Mouse (Mus musculus): ENCODE results near the gene Ttyh2. TPM values are rescaled to one million over a fixed set of nuclear protein-coding genes. Genes with fewer than 3 reads are reported as not detected.
"Not testable (repeated sequence)": the region's sequence is repeated elsewhere in the genome, so short reads cannot be mapped to it uniquely, and the experiment has no call there.

Gene Ttyh2
- polyA plus RNA-seq, 1 experiment from 2014 or later = 30.0 TPM

GRCm38 (mm10) chr11:114672794-114673718 lies 2.2 kb upstream of the Ttyh2 start:
- H3K4me3 ChIP-seq (replicated peaks) = no peak overlapping the region
- no peaks in the 10 kb centered on the region for H3K9me3 ChIP-seq (replicated peaks)
- H3K27me3 ChIP-seq (replicated peaks) = peaks cover 13% of the 10 kb centered on the region; the same call in 1 of the 2 replicates
- H3K4me1 ChIP-seq = peaks cover 56% of the 10 kb centered on the region
- peaks cover 26% of the 10 kb centered on the region for H3K36me3 ChIP-seq
- no peak overlapping the region for H3K4me2 ChIP-seq
- peak overlapping the region; percentile 60 for H3K27ac ChIP-seq (replicated peaks)
- ATAC-seq (ENCODE audit: low FRiP score) = no peak
- H3K9ac ChIP-seq (replicated peaks) = no peak overlapping the region
- WGBS = 49% methylated on average over 9 of the region's 9 CpGs

GRCm38 (mm10) chr11:114673719-114674050 lies 1.5 kb upstream of the Ttyh2 start:
- no peak overlapping the region for H3K9ac ChIP-seq (replicated peaks)
- H3K4me3 ChIP-seq (replicated peaks) = no peak overlapping the region
- H3K9me3 ChIP-seq (replicated peaks) = no peaks in the 10 kb centered on the region
- peak overlapping the region; percentile 54; the same call in 1 of the 2 replicates for H3K27ac ChIP-seq (replicated peaks)
- peaks cover 56% of the 10 kb centered on the region for H3K4me1 ChIP-seq
- 78% methylated on average over 2 of the region's 2 CpGs for WGBS
- H3K4me2 ChIP-seq = no peak overlapping the region
- H3K36me3 ChIP-seq = peaks cover 26% of the 10 kb centered on the region
- no peak for ATAC-seq (ENCODE audit: low FRiP score)
- peaks cover 13% of the 10 kb centered on the region; the same call in 1 of the 2 replicates for H3K27me3 ChIP-seq (replicated peaks)

GRCm38 (mm10) chr11:114674180-114674579 lies 1.1 kb upstream of the Ttyh2 start:
- ATAC-seq (ENCODE audit: low FRiP score) = no peak
- Histone ChIP-seq H3K4me3 (replicated peaks) (no peak overlapping the region), H3K9ac (replicated peaks) (no peak overlapping the region), H3K36me3 (peaks cover 26% of the 10 kb centered on the region), H3K27me3 (replicated peaks) (peaks cover 13% of the 10 kb centered on the region; the same call in 1 of the 2 replicates), H3K9me3 (replicated peaks) (no peaks in the 10 kb centered on the region), H3K27ac (replicated peaks) (no peak overlapping the region), H3K4me2 (no peak overlapping the region), H3K4me1 (peaks cover 58% of the 10 kb centered on the region)
- 47% methylated on average over 8 of the region's 8 CpGs for WGBS

GRCm38 (mm10) chr11:114674796-114675195 lies 435 bp upstream of the Ttyh2 start:
- Histone ChIP-seq H3K4me3 (replicated peaks) (0 out of 2 replicates have a peak overlapping the region, but pooled peaks have one; percentile 50), H3K4me1 (peaks cover 58% of the 10 kb centered on the region), H3K27me3 (replicated peaks) (peaks cover 13% of the 10 kb centered on the region; the same call in 1 of the 2 replicates), H3K4me2 (peak overlapping the region; percentile 84), H3K36me3 (peaks cover 26% of the 10 kb centered on the region)
- not testable (repeated sequence) for H3K27ac ChIP-seq (replicated peaks); H3K9ac ChIP-seq (replicated peaks); H3K9me3 ChIP-seq (replicated peaks); ATAC-seq (ENCODE audit: low FRiP score)
- WGBS = 81% methylated on average over 2 of the region's 3 CpGs

- 2% methylated on average over 27 of the region's 27 CpGs for WGBS
- Histone ChIP-seq H3K36me3 (peaks cover 26% of the 10 kb centered on the region), H3K9ac (replicated peaks) (peak overlapping the region; percentile 35), H3K4me1 (peaks cover 56% of the 10 kb centered on the region), H3K4me2 (peak overlapping the region; percentile 84), H3K9me3 (replicated peaks) (no peaks in the 10 kb centered on the region), H3K27me3 (replicated peaks) (peaks cover 13% of the 10 kb centered on the region; the same call in 1 of the 2 replicates), H3K27ac (replicated peaks) (peak overlapping the region; percentile 70), H3K4me3 (replicated peaks) (peak overlapping the region; percentile 50)
- ATAC-seq (ENCODE audit: low FRiP score) = peak; percentile 18; the same call in 1 of the 2 replicates
Measured at GRCm38 (mm10) chr11:114675826-114676401, 683 bp downstream of the Ttyh2 start.

- Histone ChIP-seq H3K27ac (replicated peaks) (peak overlapping the region; percentile 70), H3K9ac (replicated peaks) (peak overlapping the region; percentile 35)
- WGBS = 10% methylated on average over 14 of the region's 14 CpGs
Measured at GRCm38 (mm10) chr11:114676431-114676830, 1.2 kb downstream of the Ttyh2 start.

GRCm38 (mm10) chr11:114676896-114677530 lies 1.8 kb downstream of the Ttyh2 start:
- Histone ChIP-seq H3K4me2 (peak overlapping the region; percentile 84), H3K27me3 (replicated peaks) (peaks cover 13% of the 10 kb centered on the region; the same call in 1 of the 2 replicates), H3K27ac (replicated peaks) (0 out of 2 replicates have a peak overlapping the region, but pooled peaks have one; percentile 70), H3K4me1 (peaks cover 52% of the 10 kb centered on the region), H3K4me3 (replicated peaks) (peak overlapping the region; percentile 50), H3K9me3 (replicated peaks) (no peaks in the 10 kb centered on the region), H3K36me3 (peaks cover 15% of the 10 kb centered on the region), H3K9ac (replicated peaks) (no peak overlapping the region; the same call in 1 of the 2 replicates)
- WGBS = 49% methylated on average over 9 of the region's 9 CpGs
- ATAC-seq (ENCODE audit: low FRiP score) = no peak

More at GRCm38 (mm10) chr11:114676431-114676830, 1.2 kb downstream of the Ttyh2 start:
- Histone ChIP-seq H3K27me3 (replicated peaks) (peaks cover 13% of the 10 kb centered on the region; the same call in 1 of the 2 replicates), H3K36me3 (peaks cover 21% of the 10 kb centered on the region), H3K9me3 (replicated peaks) (no peaks in the 10 kb centered on the region), H3K4me3 (replicated peaks) (peak overlapping the region; percentile 50), H3K4me2 (peak overlapping the region; percentile 84), H3K4me1 (peaks cover 55% of the 10 kb centered on the region)
- no peak for ATAC-seq (ENCODE audit: low FRiP score)

GRCm38 (mm10) chr11:114679582-114679981 lies 4.4 kb downstream of the Ttyh2 start:
- Histone ChIP-seq H3K36me3 (no peaks in the 10 kb centered on the region), H3K27me3 (replicated peaks) (peaks cover 13% of the 10 kb centered on the region; the same call in 1 of the 2 replicates), H3K4me1 (peaks cover 38% of the 10 kb centered on the region), H3K4me2 (no peak overlapping the region), H3K9me3 (replicated peaks) (no peaks in the 10 kb centered on the region), H3K27ac (replicated peaks) (no peak overlapping the region), H3K9ac (replicated peaks) (no peak overlapping the region), H3K4me3 (replicated peaks) (no peak overlapping the region)
- ATAC-seq (ENCODE audit: low FRiP score) = no peak
- WGBS = 77% methylated on average over 8 of the region's 8 CpGs

- 48% methylated on average over 10 of the region's 10 CpGs for WGBS
- peaks cover 10% of the 10 kb centered on the region; the same call in 1 of the 2 replicates for H3K27me3 ChIP-seq (replicated peaks)
Measured at GRCm38 (mm10) chr11:114680291-114680690, 5.1 kb downstream of the Ttyh2 start.

GRCm38 (mm10) chr11:114681054-114681453 lies 5.8 kb downstream of the Ttyh2 start:
- no peak overlapping the region for H3K27ac ChIP-seq (replicated peaks)
- 61% methylated on average over 5 of the region's 5 CpGs for WGBS

More at GRCm38 (mm10) chr11:114680291-114680690, 5.1 kb downstream of the Ttyh2 start:
- H3K4me3 ChIP-seq (replicated peaks) = no peak overlapping the region
- no peaks in the 10 kb centered on the region for H3K36me3 ChIP-seq
- no peak for ATAC-seq (ENCODE audit: low FRiP score)
- H3K27ac ChIP-seq (replicated peaks) = no peak overlapping the region
- no peak overlapping the region for H3K9ac ChIP-seq (replicated peaks)
- no peaks in the 10 kb centered on the region for H3K9me3 ChIP-seq (replicated peaks)
- no peak overlapping the region for H3K4me2 ChIP-seq
- peaks cover 36% of the 10 kb centered on the region for H3K4me1 ChIP-seq

GRCm38 (mm10) chr11:114682321-114682900 lies 7.2 kb downstream of the Ttyh2 start:
- no peak overlapping the region for H3K27ac ChIP-seq (replicated peaks)
- no peaks in the 10 kb centered on the region for H3K27me3 ChIP-seq (replicated peaks)
- no peak overlapping the region for H3K4me2 ChIP-seq
- ATAC-seq (ENCODE audit: low FRiP score) = no peak
- no peaks in the 10 kb centered on the region for H3K9me3 ChIP-seq (replicated peaks)
- no peak overlapping the region for H3K4me3 ChIP-seq (replicated peaks)
- H3K9ac ChIP-seq (replicated peaks) = no peak overlapping the region
- peaks cover 21% of the 10 kb centered on the region for H3K4me1 ChIP-seq
- WGBS = 97% methylated on average over 13 of the region's 13 CpGs
- H3K36me3 ChIP-seq = no peaks in the 10 kb centered on the region

More at GRCm38 (mm10) chr11:114681054-114681453, 5.8 kb downstream of the Ttyh2 start:
- no peak for ATAC-seq (ENCODE audit: low FRiP score)
- H3K4me2 ChIP-seq = no peak overlapping the region
- no peak overlapping the region for H3K4me3 ChIP-seq (replicated peaks)
- H3K9ac ChIP-seq (replicated peaks) = no peak overlapping the region
- H3K27me3 ChIP-seq (replicated peaks) = peaks cover 5% of the 10 kb centered on the region; the same call in 1 of the 2 replicates
- no peaks in the 10 kb centered on the region for H3K9me3 ChIP-seq (replicated peaks)
- no peaks in the 10 kb centered on the region for H3K36me3 ChIP-seq
- peaks cover 29% of the 10 kb centered on the region for H3K4me1 ChIP-seq
